Comparison of ENCODE assay signal across 8 mouse cellular contexts in the genomic region with DNA sequence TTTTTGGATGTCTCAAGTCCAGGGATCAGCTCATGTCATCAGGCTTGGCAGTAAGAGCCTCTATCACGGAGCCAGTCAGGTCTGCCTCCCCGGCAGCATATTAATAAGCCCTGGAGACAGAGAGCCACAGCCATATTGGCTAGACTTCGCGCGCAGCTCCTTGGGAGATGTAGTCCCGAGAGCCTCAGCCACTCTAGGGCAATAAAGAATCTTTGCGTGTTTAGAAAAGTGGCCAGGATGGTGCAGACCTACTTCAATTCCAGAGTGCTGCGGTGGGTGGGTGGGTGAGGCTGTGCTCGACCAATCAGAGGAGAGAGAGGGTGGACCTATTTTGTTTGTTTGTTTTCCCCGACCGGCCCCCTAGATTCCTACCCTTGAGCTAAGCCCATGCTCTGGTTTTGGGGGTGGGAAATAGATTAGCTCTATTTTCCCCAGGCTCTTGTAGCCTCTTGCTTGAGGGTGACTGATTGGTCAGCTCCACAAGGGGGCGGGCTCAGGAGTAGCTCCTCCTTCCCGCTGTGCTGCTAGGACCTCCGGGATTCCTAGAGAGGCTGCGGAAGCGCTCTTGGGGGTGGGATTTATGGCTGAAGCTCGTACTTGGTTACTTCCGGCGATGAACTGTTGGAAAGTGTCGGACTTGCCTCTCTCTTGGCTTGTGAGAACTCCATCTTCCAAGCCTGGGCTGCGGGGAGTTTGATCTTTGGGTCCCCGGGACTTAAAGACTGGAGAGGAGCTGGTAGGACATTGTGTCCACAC. TPM values are rescaled to one million over a fixed set of nuclear protein-coding genes. Genes with fewer than 3 reads are reported as not detected.
A peak's percentile ranks its signal among the peaks of the same experiment; 100 is the strongest.
DNase-seq lines count a peak whose midpoint lies in the region; ATAC-seq and TF ChIP-seq lines count a peak whose summit lies in the region.

Gene Zkscan5, plus strand, starts transcription at position 627 of the 756 bp plus-strand sequence.

- peak; percentile 64; the same call in 1 of the 2 replicates for TF ChIP-seq EP300 in lung, postnatal 0 days (IDR thresholded peaks at IDR 0.05)

- no peak; the same call in 1 of the 2 replicates for TF ChIP-seq CTCF in lung, postnatal 0 days (IDR thresholded peaks at IDR 0.05)

- no peaks in the 10 kb centered on the region for H3K27me3 ChIP-seq in hindbrain, embryonic 10.5 days (ENCODE audit: insufficient read depth, poor library complexity, severe bottlenecking)
- H3K27me3 ChIP-seq in lung, postnatal 0 days (replicated peaks; ENCODE audit: insufficient read depth, low read length): no peaks in the 10 kb centered on the region

- peak within 1 kb of the TSS; percentile 61 for H3K4me2 ChIP-seq in lung, postnatal 0 days (replicated peaks; ENCODE audit: low read depth, low read length)

- no peaks in the 10 kb centered on the region for H3K9me3 ChIP-seq in hindbrain, embryonic 10.5 days
- no peaks in the 10 kb centered on the region for H3K9me3 ChIP-seq in lung, postnatal 0 days (ENCODE audit: low read length)

- peak within 1 kb of the TSS; percentile 87 for H3K27ac ChIP-seq in hindbrain, embryonic 10.5 days
- peak within 1 kb of the TSS; percentile 91 for H3K27ac ChIP-seq in lung, postnatal 0 days (ENCODE audit: low read length)

- peak within 1 kb of the TSS; percentile 71 for H3K4me3 ChIP-seq in hindbrain, embryonic 10.5 days
- H3K4me3 ChIP-seq in lung, postnatal 0 days (ENCODE audit: low read depth, low read length): peak within 1 kb of the TSS; percentile 58

- peaks cover 30% of the 10 kb centered on the region for H3K4me1 ChIP-seq in hindbrain, embryonic 10.5 days (replicated peaks)
- H3K4me1 ChIP-seq in lung, postnatal 0 days (ENCODE audit: insufficient read depth, low read depth, low read length): peaks cover 7% of the 10 kb centered on the region; the same call in 1 of the 2 replicates

- peak; percentile 98 for DNase-seq in MN1 (ENCODE audit: low spot score)
- peak; percentile 99 for DNase-seq in cerebellum, adult 9-10 months
- DNase-seq in hindbrain, embryonic 10.5 days (ENCODE audit: low spot score): peak; percentile 98
- DNase-seq in layer of hippocampus, adult 9-11 months: peak; percentile 99
- DNase-seq in lung, postnatal 0 days (ENCODE audit: low spot score): peak; percentile 99
- DNase-seq in ovary, postnatal 14 days (ENCODE audit: low spot score): peak; percentile 93
- peak; percentile 97 for DNase-seq in thymus, postnatal 14 days

- peak within 1 kb of the TSS; percentile 58 for H3K9ac ChIP-seq in lung, postnatal 0 days (replicated peaks; ENCODE audit: low read depth)

- WGBS in hindbrain, embryonic 10.5 days: under 1% methylated on average over 22 of the region's 22 CpGs
- whole genome bisulfite sequencing in lung, postnatal 0 days: under 1% methylated on average over 22 of the region's 22 CpGs

- ATAC-seq in frontal cortex, adult (ENCODE audit: low TSS enrichment): peak; percentile 93
- ATAC-seq in lung, postnatal 0 days: peak; percentile 95

- H3K36me3 ChIP-seq in hindbrain, embryonic 10.5 days: peaks cover 26% of the 10 kb centered on the region
- H3K36me3 ChIP-seq in lung, postnatal 0 days (ENCODE audit: insufficient read depth, low read length): no peaks in the 10 kb centered on the region

RNA-seq across cellular contexts. Expression of gene Zkscan5, which starts in this region (rescaled TPM):
- 15.2 and 17.2 TPM in 2 replicates for polyA plus RNA-seq in hindbrain, embryonic 10.5 days (2016; fragmentation: Nextera tagmentation; extraction: Ambion mirVana)
- 7.5 and 8.1 TPM in 2 replicates for polyA plus RNA-seq in lung, postnatal 0 days (2015; fragmentation: Nextera tagmentation; extraction: Ambion mirVana)

Comparison
In these comparisons a context has a peak if more than half of its experiments do, and no peak if none do; other contexts are left out.
1. Peak in every context shown above with its lines: DNase-seq, ATAC-seq, H3K4me3 ChIP-seq and H3K27ac ChIP-seq.